Mouse (Mus musculus): ENCODE results near the gene Acaca. TPM values are rescaled to one million over a fixed set of nuclear protein-coding genes. Genes with fewer than 3 reads are reported as not detected.

Acaca gene
- polyA plus RNA-seq, 1 experiment from 2014 or later: 26.4 TPM

DNA sequence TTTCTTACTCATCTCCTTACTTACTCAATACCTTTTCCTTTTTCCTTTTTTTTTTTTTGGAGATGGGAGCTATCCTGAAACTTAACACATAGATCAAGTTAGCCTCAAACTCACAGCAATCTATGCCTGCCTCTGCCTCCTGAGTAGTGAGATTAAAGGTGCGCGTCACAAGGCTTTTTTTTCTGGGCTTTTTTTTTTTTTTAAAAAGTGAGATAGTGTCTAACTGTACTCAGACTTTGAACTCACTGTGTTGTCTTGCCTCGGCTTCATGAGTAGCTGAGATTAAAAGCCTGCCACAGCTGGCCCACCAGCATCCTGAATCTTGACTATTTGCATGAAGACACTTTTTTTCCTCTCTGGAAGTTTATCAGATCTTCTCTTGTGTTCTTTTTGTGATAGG is 59.1 kb downstream of the Acaca start:
- H3K4me1 ChIP-seq: peaks cover 7% of the 10 kb centered on the region
- no peaks in the 10 kb centered on the region for H3K9me3 ChIP-seq
- no peaks in the 10 kb centered on the region for H3K36me3 ChIP-seq
- H3K27ac ChIP-seq: no peak overlapping the region
- no peaks in the 10 kb centered on the region for H3K27me3 ChIP-seq
- WGBS: 90% methylated on average over 3 of the region's 3 CpGs
- no peak overlapping the region for H3K4me2 ChIP-seq (replicated peaks)
- H3K4me3 ChIP-seq: no peak overlapping the region
- no peak for ATAC-seq (ENCODE audit: insufficient number of reproducible peaks, insufficient read depth, low FRiP score, low TSS enrichment)
- no peak overlapping the region for H3K9ac ChIP-seq

DNA sequence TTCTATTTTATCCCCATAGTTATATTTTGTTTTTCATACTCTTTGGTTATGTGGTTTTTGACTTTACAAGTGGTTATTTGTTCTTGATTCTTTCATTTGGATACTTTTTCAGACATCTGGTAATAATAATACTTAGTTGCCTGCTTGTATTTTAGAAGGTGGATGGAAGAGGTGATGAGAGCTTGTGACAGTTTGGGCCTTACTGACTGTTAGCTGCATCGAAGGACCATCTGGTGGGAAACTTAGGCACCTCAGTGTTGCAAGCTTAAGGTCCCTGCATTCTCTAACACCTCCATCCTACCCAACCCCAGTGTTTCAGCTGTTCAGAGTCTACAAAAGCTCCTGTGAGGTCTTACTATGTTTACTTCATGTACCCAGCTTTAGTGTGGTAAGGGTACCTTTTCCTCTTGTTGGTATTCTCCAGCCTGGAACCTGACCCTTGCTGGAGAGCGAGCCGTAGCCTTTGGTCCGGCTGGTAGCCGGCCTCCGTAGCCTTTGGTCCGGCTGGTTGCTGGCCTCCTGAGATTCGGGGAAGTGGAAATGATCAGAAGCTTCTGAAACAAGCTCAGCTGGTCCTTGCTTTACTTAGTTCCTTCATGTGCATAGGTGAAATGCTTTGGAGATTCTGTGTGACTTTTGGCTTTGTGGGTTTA is 61.2 kb downstream of the Acaca start:
- H3K27me3 ChIP-seq: no peaks in the 10 kb centered on the region
- no peak overlapping the region for H3K4me2 ChIP-seq (replicated peaks)
- 0 out of 2 replicates have a peak, but pooled peaks cover 2% of the 10 kb centered on the region for H3K36me3 ChIP-seq
- no peak overlapping the region for H3K4me3 ChIP-seq
- H3K4me1 ChIP-seq: peaks cover 7% of the 10 kb centered on the region
- no peaks in the 10 kb centered on the region for H3K9me3 ChIP-seq
- no peak overlapping the region for H3K9ac ChIP-seq
- WGBS: 74% methylated on average over 8 of the region's 8 CpGs
- 0 out of 2 replicates have a peak overlapping the region, but pooled peaks have one; percentile 6 for H3K27ac ChIP-seq
- ATAC-seq (ENCODE audit: insufficient number of reproducible peaks, insufficient read depth, low FRiP score, low TSS enrichment): no peak

DNA sequence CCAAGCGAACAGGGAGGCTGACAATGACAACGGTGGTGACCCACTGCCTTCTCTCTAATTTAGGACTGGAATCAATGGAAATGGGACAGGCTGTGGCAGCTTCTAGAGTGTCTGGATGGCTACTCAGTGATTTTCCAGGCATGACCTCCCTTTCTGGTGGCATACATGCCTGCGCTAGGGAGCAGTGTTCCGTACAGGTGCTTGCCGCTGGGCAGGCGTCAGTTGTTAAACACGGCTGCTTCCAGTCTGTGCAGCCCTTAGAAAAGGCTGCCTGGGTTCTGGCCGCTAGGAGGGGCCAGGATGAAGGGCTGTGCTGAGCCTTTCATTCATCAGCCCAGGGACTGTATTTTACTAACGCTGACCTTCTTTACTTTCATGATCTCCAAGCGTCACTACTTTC is 63.8 kb downstream of the Acaca start:
- 82% methylated on average over 10 of the region's 10 CpGs for WGBS
- Histone ChIP-seq H3K4me3 (no peak overlapping the region), H3K4me2 (replicated peaks) (no peak overlapping the region)

DNA sequence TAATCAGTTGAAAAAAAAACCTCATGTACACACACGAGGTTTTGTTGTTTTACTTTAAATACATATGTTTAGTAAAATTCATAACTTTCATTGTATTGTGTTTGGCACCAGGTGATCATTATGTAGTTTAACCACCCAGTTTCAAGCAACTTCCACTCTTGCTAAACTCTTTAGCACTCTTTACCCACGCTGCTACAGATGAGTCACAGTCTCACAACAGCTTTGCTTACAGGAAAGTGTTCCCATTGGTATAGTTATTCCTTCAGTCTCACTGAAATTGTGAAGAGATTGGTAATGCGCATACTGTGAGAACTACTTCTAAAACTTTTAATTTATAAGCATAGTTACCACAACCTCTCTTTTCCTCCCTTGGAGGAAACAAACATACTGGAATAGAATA is 65.3 kb downstream of the Acaca start:
- 89% methylated on average over 3 of the region's 3 CpGs for WGBS
- H3K9ac ChIP-seq: no peak overlapping the region

More for the DNA sequence above, 63.8 kb downstream of the Acaca start:
- Histone ChIP-seq H3K27ac (no peak overlapping the region), H3K9ac (no peak overlapping the region), H3K27me3 (no peaks in the 10 kb centered on the region), H3K4me1 (peaks cover 7% of the 10 kb centered on the region), H3K36me3 (0 out of 2 replicates have a peak, but pooled peaks cover 2% of the 10 kb centered on the region), H3K9me3 (no peaks in the 10 kb centered on the region)
- ATAC-seq (ENCODE audit: insufficient number of reproducible peaks, insufficient read depth, low FRiP score, low TSS enrichment): no peak

DNA sequence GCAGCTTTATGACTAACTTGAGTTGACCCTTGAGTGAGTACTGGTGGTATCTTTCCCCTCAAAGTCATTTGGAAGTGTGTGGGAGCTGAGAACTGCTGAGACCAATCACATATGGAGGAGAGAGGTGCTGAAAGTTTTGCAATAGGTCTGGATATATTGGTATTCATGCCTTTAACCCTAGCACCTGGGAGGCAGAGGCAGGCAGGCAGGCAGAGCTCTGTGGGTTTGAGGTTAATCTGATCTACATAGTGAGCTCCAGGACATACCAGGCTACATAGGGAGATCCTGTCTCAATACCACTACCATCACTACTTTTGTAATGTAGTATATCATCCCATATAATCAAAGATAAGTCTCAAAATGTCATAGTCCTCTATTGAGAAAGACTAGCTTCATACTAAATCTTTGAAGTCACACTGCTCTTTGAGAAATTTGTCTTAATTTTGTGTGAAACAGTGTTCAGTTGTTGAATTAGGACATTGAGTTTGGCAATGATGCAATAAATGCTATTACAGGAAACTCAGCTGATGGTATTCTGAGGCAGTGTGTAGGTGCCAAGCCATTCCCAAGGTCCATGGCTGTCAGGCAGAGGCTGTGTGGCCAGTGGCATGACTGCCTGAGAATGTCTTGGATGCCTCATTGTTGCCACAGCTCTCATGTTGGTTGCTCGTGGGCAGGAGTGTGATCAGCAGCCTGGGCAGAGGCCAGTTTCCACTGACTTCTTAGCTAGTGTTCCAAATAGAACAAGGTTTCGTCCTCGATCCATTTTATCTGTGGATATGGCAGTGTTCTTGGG is 68.3 kb downstream of the Acaca start:
- H3K27me3 ChIP-seq: no peaks in the 10 kb centered on the region
- 88% methylated on average over 3 of the region's 3 CpGs for WGBS
- no peak overlapping the region for H3K4me3 ChIP-seq
- no peak for ATAC-seq (ENCODE audit: insufficient number of reproducible peaks, insufficient read depth, low FRiP score, low TSS enrichment)
- H3K4me2 ChIP-seq (replicated peaks): no peak overlapping the region
- no peak overlapping the region for H3K9ac ChIP-seq
- H3K27ac ChIP-seq: no peak overlapping the region
- H3K9me3 ChIP-seq: no peaks in the 10 kb centered on the region
- H3K4me1 ChIP-seq: no peaks in the 10 kb centered on the region
- H3K36me3 ChIP-seq: 0 out of 2 replicates have a peak, but pooled peaks cover 2% of the 10 kb centered on the region

More for the DNA sequence above, 65.3 kb downstream of the Acaca start:
- H3K4me1 ChIP-seq: peaks cover 7% of the 10 kb centered on the region
- no peak overlapping the region for H3K27ac ChIP-seq
- H3K4me3 ChIP-seq: no peak overlapping the region
- no peaks in the 10 kb centered on the region for H3K27me3 ChIP-seq
- ATAC-seq (ENCODE audit: insufficient number of reproducible peaks, insufficient read depth, low FRiP score, low TSS enrichment): no peak
- 0 out of 2 replicates have a peak, but pooled peaks cover 2% of the 10 kb centered on the region for H3K36me3 ChIP-seq
- no peaks in the 10 kb centered on the region for H3K9me3 ChIP-seq
- no peak overlapping the region for H3K4me2 ChIP-seq (replicated peaks)

DNA sequence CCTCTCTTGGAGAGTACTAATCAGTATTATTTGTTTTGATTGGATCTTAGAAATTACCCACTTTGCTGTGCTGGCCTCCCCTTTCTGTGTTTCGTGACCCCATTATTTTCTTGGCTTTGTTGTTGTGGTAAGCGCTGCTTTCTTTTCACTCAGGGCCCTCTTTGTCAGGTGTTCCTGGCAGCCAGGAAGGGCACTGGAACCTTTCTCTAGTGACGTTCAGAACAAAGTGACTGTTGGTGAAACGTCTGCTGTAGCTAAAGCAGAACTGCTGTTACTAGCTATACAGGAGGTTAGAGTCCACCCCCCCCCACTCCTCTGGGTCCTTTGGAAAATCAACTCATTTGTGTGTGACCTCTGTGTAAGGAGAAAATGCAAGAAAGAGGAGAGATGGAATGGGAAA is 76.3 kb downstream of the Acaca start:
- no peaks in the 10 kb centered on the region for H3K9me3 ChIP-seq
- no peak for ATAC-seq (ENCODE audit: insufficient number of reproducible peaks, insufficient read depth, low FRiP score, low TSS enrichment)
- H3K4me3 ChIP-seq: no peak overlapping the region
- WGBS: 58% methylated on average over 4 of the region's 4 CpGs
- no peaks in the 10 kb centered on the region for H3K36me3 ChIP-seq
- H3K4me2 ChIP-seq (replicated peaks): no peak overlapping the region
- H3K9ac ChIP-seq: no peak overlapping the region
- H3K27me3 ChIP-seq: no peaks in the 10 kb centered on the region
- H3K27ac ChIP-seq: no peak overlapping the region
- no peaks in the 10 kb centered on the region for H3K4me1 ChIP-seq

DNA sequence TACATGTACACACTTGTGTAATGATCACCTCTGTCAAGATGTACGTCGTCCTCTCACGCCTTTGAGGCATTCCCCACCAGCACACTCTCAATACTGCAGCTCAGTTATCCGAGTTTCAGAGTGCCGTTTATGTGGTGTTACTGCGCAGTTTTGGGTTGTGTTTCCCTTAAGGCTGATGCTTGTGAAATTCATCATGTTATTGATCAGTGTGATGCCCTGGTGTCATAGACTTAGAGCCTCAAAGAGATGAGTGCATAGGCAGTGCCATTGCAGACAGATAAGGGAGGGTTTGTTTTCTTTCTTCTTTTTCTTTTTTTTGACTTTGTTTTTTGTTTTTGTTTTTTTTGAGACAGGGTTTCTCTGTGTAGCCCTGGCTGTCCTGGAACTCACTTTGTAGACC is 81.4 kb downstream of the Acaca start:
- no peak for ATAC-seq (ENCODE audit: insufficient number of reproducible peaks, insufficient read depth, low FRiP score, low TSS enrichment)
- Histone ChIP-seq H3K4me3 (no peak overlapping the region), H3K27ac (no peak overlapping the region), H3K4me2 (replicated peaks) (no peak overlapping the region), H3K9me3 (no peaks in the 10 kb centered on the region), H3K27me3 (no peaks in the 10 kb centered on the region), H3K4me1 (no peaks in the 10 kb centered on the region), H3K9ac (no peak overlapping the region), H3K36me3 (0 out of 2 replicates have a peak, but pooled peaks cover 2% of the 10 kb centered on the region)
- 90% methylated on average over 6 of the region's 6 CpGs for WGBS

DNA sequence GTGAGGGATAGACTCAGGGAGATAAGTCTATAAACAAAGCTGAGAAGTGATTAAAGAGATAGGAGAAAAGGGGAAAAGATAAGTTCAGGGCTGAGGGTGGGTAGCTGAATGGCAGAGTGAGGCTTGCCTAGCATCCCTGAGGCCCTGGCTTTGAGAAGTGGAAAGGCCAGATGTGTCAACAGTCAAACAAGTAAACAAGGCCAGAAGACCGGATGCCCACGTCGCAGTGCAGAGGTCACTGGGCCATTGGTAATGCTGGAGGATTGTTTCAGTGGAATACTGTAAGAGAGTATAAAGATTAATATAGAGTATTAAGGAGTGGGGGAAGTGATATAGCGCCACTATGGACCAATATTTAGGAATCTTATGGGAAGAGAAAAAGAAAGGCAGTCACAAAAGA is 89.5 kb downstream of the Acaca start:
- no peaks in the 10 kb centered on the region for H3K9me3 ChIP-seq
- no peak overlapping the region for H3K4me2 ChIP-seq (replicated peaks)
- 78% methylated on average over 4 of the region's 4 CpGs for WGBS
- 0 out of 2 replicates have a peak, but pooled peaks cover 6% of the 10 kb centered on the region for H3K36me3 ChIP-seq
- H3K27ac ChIP-seq: no peak overlapping the region
- no peaks in the 10 kb centered on the region for H3K27me3 ChIP-seq
- H3K4me1 ChIP-seq: no peaks in the 10 kb centered on the region
- H3K4me3 ChIP-seq: no peak overlapping the region
- ATAC-seq (ENCODE audit: insufficient number of reproducible peaks, insufficient read depth, low FRiP score, low TSS enrichment): no peak
- H3K9ac ChIP-seq: no peak overlapping the region

DNA sequence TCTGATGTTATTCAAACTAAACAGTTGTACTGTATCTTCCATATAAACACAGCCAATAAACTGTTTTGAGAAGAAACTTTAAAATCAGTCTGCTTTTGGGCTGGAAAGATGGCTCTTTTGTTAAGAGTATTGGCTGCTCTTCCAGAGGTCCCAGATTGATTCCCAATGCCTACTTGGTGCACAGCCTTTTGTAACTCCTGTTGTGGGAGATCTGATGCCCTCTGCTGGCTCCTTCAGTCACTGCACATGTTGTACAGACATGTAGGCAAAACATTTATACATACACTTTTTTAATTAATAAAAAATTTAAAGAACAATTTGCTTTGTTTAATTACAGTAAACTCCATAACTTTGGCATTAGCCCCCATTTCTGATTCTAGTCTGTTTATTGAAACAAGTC is 114.1 kb downstream of the Acaca start:
- H3K4me1 ChIP-seq: no peaks in the 10 kb centered on the region
- no peak overlapping the region for H3K4me3 ChIP-seq
- H3K27me3 ChIP-seq: no peaks in the 10 kb centered on the region
- H3K4me2 ChIP-seq (replicated peaks): no peak overlapping the region
- no peak overlapping the region for H3K27ac ChIP-seq
- ATAC-seq (ENCODE audit: insufficient number of reproducible peaks, insufficient read depth, low FRiP score, low TSS enrichment): no peak
- no peaks in the 10 kb centered on the region for H3K9me3 ChIP-seq
- peaks cover 7% of the 10 kb centered on the region; the same call in 1 of the 2 replicates for H3K36me3 ChIP-seq
- no peak overlapping the region for H3K9ac ChIP-seq

DNA sequence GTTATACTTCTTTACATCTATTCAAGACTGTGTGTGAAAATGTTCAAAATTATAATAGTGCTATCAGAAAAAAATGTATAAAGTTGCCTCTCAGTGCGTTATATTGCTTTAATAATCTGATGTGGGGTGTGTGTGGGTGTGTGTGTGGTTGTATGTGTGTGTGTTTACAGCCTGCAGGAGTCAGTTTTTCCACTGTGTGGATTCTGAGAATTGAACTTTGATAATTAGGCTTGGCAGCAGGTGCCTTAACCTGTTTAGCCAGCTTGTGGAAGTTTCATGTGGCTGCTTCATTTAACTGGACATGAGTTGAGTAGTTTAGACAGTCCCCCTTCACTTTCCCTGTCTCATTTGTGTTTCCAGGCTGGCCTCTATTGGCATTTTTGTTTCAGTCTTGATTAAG is 117.9 kb downstream of the Acaca start:
- WGBS: 97% methylated on average over 1 of the region's 1 CpGs
- ATAC-seq (ENCODE audit: insufficient number of reproducible peaks, insufficient read depth, low FRiP score, low TSS enrichment): no peak
- Histone ChIP-seq H3K4me3 (no peak overlapping the region), H3K36me3 (peaks cover 14% of the 10 kb centered on the region), H3K27me3 (no peaks in the 10 kb centered on the region), H3K9ac (no peak overlapping the region), H3K27ac (no peak overlapping the region), H3K4me2 (replicated peaks) (no peak overlapping the region), H3K9me3 (no peaks in the 10 kb centered on the region), H3K4me1 (no peaks in the 10 kb centered on the region)

DNA sequence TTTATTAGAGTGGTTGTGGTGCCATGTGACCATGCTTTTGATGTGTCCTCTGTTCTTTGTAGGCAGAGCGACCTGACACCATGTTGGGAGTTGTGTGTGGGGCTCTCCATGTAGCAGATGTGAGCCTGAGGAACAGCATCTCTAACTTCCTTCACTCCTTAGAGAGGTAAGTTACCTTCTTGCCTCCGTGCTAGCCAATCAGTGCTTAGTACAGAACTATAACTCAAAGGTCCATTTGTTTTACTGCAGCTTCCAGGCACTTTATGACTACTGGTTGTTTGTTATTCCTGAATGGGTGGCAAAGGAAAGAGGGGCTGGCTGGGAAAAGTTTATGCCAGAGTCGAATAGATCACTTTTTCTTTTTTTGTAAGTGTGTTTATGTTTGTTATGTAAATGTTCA is 121.7 kb downstream of the Acaca start:
- Histone ChIP-seq H3K9me3 (no peaks in the 10 kb centered on the region), H3K4me3 (no peak overlapping the region), H3K9ac (no peak overlapping the region), H3K27me3 (no peaks in the 10 kb centered on the region), H3K4me2 (replicated peaks) (no peak overlapping the region), H3K4me1 (no peaks in the 10 kb centered on the region), H3K36me3 (peaks cover 19% of the 10 kb centered on the region), H3K27ac (no peak overlapping the region)
- no peak for ATAC-seq (ENCODE audit: insufficient number of reproducible peaks, insufficient read depth, low FRiP score, low TSS enrichment)
- whole genome bisulfite sequencing: 82% methylated on average over 3 of the region's 3 CpGs

DNA sequence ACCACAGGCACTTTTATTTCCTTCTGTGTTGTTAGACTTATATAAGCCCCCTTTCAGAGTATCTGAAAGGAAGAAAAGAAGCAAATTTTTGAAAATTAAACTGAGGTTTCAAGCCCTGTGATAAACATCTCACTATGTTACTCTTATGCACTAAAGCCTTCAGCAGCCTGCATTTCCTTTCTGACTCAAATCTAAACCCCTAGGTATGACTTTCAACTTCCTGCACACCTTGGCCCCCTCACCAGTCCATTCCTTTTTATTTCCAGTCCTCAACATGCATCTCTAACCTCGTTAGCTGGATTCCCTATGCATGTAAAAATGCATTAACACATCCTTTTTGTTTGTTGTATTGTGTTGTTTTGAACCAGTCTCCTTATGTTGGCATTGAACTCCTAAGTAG is 123.0 kb downstream of the Acaca start:
- ATAC-seq (ENCODE audit: insufficient number of reproducible peaks, insufficient read depth, low FRiP score, low TSS enrichment): no peak
- H3K4me3 ChIP-seq: no peak overlapping the region
- 80% methylated on average over 1 of the region's 1 CpGs for WGBS

More for the DNA sequence above, 123.0 kb downstream of the Acaca start:
- Histone ChIP-seq H3K27me3 (no peaks in the 10 kb centered on the region), H3K4me2 (replicated peaks) (no peak overlapping the region), H3K9me3 (no peaks in the 10 kb centered on the region), H3K36me3 (peaks cover 23% of the 10 kb centered on the region), H3K27ac (no peak overlapping the region), H3K9ac (no peak overlapping the region), H3K4me1 (no peaks in the 10 kb centered on the region)

Measured in embryonic facial prominence, embryonic 12.5 days (tissue).